Mouse (Mus musculus) spleen, postnatal 4 days (tissue): ENCODE results near the gene Gm5565.
"Not testable (repeated sequence)": the region's sequence is repeated elsewhere in the genome, so short reads cannot be mapped to it uniquely, and the experiment has no call there.

Source experiments
- DNase-seq, 2 experiments: peaks; one replicate each; pipeline ENCODE4 v3.0.0; 2022; ENCODE audit warnings: low spot score in 2 of 2

The Gm5565 gene

GRCm38 (mm10) chr5:146160439-146160838 lies at the start of gene Gm5565:
Gene Gm5565 (minus strand): TSS chr5:146160539.
- peak in 1 of 2 experiments; percentile 31 for DNase-seq

DNA sequence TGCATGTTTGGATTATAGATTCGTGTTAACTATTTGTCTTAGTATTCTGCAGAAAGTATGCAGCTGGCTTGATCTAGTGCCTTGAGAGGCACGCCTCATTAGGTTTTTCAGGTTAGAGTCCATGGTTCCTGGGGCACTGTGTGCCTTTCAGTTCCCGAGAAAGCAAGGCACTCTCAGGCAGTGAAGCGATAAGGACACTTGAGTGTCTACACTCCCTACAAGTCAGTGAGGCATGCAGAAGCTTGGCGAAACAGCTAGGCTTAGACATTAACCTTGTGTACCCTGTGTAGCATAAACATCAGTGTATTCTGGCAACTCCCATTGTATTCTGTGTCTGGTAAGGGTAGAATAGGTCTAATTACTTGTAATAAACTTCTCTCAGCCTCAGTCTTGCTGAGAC lies 45.2 kb upstream of the Gm5565 start:
- DNase-seq: no peak

- no peak for DNase-seq
Measured at GRCm38 (mm10) chr5:146203921-146204320, 43.6 kb upstream of the Gm5565 start.

DNA sequence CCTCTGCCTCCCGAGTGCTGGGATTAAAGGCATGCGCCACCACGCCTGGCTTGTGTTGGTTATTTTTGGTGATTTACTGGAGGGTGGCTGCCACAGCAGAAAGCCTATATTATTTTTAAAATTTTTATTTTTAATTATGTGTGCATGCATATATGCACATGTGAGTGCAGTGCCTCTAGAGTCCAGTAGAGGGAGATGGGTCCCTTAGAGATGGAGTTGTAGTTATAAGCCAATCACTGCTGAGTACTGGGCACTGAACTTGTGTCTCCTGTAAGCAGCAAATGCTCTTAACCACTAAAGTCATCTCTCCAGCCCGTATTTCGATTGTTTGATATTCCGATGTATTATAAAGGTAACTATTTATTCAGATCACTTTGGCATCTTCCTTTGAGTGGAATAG lies 40.2 kb upstream of the Gm5565 start:
- no peak for DNase-seq

- no peak for DNase-seq
Measured at GRCm38 (mm10) chr5:146199540-146199939, 39.2 kb upstream of the Gm5565 start.

DNA sequence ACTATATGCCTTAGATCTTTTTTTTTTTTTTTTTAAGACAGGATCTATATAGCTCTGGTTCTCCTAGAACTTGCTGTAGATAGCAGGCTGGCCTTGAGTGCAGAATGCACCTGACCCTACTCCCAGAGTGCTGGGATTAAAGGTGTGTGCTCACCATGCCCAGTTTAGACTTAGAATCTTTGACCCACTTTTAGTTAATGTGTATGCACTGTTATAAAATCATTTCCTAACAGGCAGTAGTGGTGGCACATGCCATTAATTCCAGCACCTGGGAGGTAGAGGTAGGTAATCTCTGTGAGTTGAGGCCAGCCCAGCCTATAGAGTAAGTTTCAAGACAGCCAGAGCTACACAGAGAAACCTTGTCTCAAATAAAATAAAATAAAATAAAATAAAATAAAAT lies 38.7 kb upstream of the Gm5565 start:
- DNase-seq: no peak

GRCm38 (mm10) chr5:146193360-146193759 lies 33.0 kb upstream of the Gm5565 start:
- DNase-seq: no peak

- DNase-seq: no peak
Measured at GRCm38 (mm10) chr5:146190501-146191269, 30.3 kb upstream of the Gm5565 start.

DNA sequence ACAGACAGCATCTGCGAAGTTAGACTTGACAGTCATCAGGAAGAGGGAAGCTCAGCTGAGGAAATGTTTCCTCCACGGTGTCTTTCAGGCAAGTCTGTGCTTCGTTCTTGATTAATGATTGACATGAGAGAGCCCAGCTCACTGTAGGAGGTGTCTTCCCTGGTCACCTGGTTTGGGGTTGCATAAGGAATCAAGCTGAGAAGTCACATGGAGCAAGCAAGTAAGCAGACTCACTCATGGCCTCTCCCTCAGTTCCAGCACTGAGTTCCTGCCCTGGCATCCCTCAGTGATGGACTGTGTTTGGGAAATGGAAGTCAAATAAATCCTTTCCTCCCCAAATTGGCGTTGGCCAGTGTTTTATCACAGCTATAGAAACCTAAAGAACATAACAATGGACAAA lies 29.8 kb upstream of the Gm5565 start:
- DNase-seq: no peak

DNA sequence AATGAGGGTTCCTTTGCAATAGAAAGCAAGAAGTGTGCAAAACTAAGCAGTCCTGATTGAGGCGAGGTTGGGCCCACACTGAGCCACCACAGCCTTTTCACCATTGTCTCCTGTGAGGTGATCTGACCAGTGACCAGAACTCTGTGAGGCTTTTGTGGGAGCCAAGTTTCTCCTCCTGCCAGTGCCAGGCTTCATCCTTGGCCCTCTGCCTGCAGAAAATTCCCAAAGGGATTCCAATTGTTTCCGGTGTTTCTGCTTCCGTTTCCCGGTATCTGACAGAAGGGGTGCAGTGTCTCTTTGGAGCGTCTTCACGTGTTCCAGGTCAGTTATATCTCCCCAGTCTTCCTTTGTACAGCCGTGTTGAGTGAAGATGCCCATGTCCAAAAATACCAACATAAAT lies 28.4 kb upstream of the Gm5565 start:
- no peak for DNase-seq

DNA sequence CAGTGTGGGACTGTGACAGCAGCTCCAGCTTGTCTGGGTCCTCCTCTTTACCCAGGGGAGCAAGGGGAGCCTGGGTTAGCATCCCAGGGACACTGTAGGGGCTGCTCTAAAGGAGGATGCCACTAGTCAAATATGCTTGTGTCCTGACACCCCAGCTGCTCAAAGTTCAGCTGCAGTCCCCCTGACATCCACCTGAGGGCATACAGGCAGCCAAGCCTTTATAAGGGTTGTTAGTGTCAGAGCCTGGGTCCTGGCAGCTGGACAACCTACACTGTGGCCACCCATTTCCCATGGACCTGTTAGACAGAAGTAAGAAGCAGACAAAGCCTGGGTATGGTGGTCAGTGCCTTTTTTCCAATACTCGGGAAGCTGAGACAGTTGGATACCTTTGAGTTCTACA lies 27.8 kb upstream of the Gm5565 start:
- DNase-seq: no peak

- DNase-seq: peak; percentile 38 to 76
Measured at GRCm38 (mm10) chr5:146187441-146187840, 27.1 kb upstream of the Gm5565 start.

DNA sequence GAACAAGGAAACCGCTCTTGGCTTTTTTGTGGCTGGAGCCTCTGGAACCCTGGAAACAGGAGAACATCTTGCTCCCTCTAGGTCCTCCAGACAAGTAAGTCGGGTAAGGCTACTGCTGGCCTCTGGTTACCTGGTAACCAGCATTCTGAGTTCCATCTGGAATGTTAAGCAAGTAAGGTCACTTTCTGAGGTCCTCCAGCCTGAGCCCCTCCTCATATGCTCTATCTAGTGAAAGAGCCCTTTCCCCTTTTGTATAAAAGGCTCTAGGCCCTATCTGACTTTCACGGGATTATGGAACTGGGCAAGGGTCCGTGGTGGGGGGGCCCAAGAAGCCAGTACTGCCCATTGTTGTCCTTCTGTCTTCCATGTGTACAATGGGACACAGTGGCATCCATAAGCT lies 24.9 kb upstream of the Gm5565 start, which contains the start of gene 1700001J03Rik:
Gene 1700001J03Rik, minus strand, starts transcription at position 101 of the 400 bp plus-strand sequence.
- DNase-seq: not testable (repeated sequence)

- DNase-seq: not testable (repeated sequence)
Measured at GRCm38 (mm10) chr5:146172744-146173143, 12.4 kb upstream of the Gm5565 start.

DNA sequence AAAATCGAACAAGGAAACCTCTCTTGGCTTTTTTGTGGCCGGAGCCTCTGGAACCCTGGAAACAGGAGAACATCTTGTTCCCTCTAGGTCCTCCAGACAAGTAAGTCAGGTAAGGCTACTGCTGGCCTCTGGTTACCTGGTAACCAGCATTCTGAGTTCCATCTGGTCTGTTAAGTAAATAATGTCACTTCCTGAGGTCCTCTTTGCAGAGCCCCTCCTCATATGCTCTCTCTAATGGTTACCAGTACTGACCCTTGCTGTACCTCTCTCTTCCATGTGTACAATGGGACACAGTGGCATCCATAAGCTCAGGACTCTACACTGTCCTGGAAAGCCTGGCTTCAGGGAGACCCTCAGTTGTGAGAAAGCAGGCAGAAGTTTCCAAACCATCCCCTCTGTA lies 10.3 kb upstream of the Gm5565 start, which contains the start of gene Gm6309:
Gene Gm6309, minus strand, starts transcription at position 101 of the 400 bp plus-strand sequence.
- not testable (repeated sequence) for DNase-seq

DNA sequence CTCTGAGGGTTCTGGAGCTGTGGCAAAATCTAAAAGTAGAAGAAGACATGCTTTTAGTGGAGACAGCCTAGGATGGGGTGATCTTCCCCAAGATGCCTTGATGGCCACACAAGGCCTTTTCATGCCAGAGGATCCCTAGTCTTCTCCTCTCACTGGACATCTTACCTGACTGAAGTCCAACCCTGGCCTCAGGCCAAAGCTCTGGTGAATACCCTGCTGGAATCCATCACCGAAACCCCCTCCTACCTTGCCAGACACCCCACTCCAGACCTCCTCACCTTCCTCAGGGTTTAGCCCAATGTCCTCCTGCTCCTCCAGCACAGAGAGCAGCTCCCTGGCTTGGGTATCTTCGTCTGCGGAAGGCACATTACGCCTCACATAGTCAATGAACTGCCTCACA lies 2.0 kb downstream of the Gm5565 start:
- peak in 1 of 2 experiments; percentile 57 for DNase-seq

DNA sequence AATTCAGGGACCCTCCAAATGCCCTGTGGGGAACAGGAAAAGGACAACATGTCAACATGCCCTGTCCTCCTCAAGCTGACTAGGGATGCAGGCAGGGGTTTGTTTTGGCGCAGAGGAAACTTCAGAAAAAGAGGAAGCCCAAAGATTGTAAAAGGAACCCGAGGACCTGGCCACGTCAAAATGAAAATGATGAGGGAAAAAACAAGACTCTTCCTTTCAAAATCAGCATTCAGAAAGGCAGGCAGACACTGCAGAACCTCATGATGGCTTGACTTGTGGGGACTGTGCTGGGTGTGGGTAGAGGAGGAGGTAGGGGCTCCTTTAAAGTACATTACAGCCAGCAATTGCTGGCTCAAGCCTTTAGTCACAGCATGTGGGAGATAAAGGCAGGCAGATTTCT lies 9.9 kb downstream of the Gm5565 start:
- peak in 1 of 2 experiments; percentile 29 for DNase-seq

GRCm38 (mm10) chr5:146147903-146148302 lies 12.4 kb downstream of the Gm5565 start:
- DNase-seq: peak in 1 of 2 experiments; percentile 49
